Mouse (Mus musculus): ENCODE measurements around the gene Prmt3. TPM values are rescaled to one million over a fixed set of nuclear protein-coding genes. Genes with fewer than 3 reads are reported as not detected.

The Prmt3 gene
- polyA plus RNA-seq, 1 experiment: 20.3 TPM

- H3K27me3 ChIP-seq (ENCODE audit: control insufficient read depth, insufficient read depth, insufficient read length): no peaks in the 10 kb centered on the region
- H3K4me2 ChIP-seq (ENCODE audit: low read depth): no peak overlapping the region
- no peak overlapping the region for H3K4me3 ChIP-seq
- H3ac ChIP-seq (ENCODE audit: control insufficient read depth, insufficient read length): no peak overlapping the region
- TF ChIP-seq E2F4 (IDR thresholded peaks at IDR 0.05; ENCODE audit: insufficient read depth) (no peak), USF1 (IDR thresholded peaks at IDR 0.05; ENCODE audit: low read depth) (no peak), SRF (IDR thresholded peaks at IDR 0.05; ENCODE audit: control insufficient read depth, insufficient read length, low read depth) (no peak), POLR2AphosphoS2 (IDR thresholded peaks at IDR 0.05; ENCODE audit: insufficient read length, low read depth) (no peak), REST (IDR thresholded peaks at IDR 0.05; ENCODE audit: insufficient read depth, insufficient read length) (no peak), MYOG (IDR thresholded peaks at IDR 0.05; ENCODE audit: control insufficient read depth in 1 of 3, insufficient read depth in 1 of 3, insufficient read length in 2 of 3, low read depth in 2 of 3) (no peak), CEBPB (IDR thresholded peaks at IDR 0.05; ENCODE audit: insufficient read depth, poor library complexity, severe bottlenecking) (no peak), TCF12 (IDR thresholded peaks at IDR 0.05; ENCODE audit: insufficient read depth, poor library complexity, severe bottlenecking) (no peak), MYOD1 (IDR thresholded peaks at IDR 0.05; ENCODE audit: control insufficient read depth in 1 of 3, insufficient read length in 2 of 3, low read depth in 2 of 3) (no peak), MAX (IDR thresholded peaks at IDR 0.05; ENCODE audit: low read depth) (no peak), TCF3 (IDR thresholded peaks at IDR 0.05; ENCODE audit: insufficient read length, low read depth) (no peak), POLR2A (IDR thresholded peaks at IDR 0.05; ENCODE audit: insufficient read length, low read depth) (no peak)
- no peaks in the 10 kb centered on the region for H3K79me2 ChIP-seq (ENCODE audit: control insufficient read depth, insufficient read depth)
- H3K36me3 ChIP-seq (ENCODE audit: control insufficient read depth, insufficient read depth): peaks cover 18% of the 10 kb centered on the region
Observed at GRCm38 (mm10) chr7:49857347-49857746, 79.2 kb downstream of the Prmt3 start.

- H3ac ChIP-seq (ENCODE audit: control insufficient read depth, insufficient read length): no peak overlapping the region
Observed at GRCm38 (mm10) chr7:49858257-49858656, 80.1 kb downstream of the Prmt3 start.

GRCm38 (mm10) chr7:49859820-49860219 lies 81.7 kb downstream of the Prmt3 start:
- Histone ChIP-seq H3K27me3 (ENCODE audit: control insufficient read depth, insufficient read depth, insufficient read length) (no peaks in the 10 kb centered on the region), H3K4me2 (ENCODE audit: low read depth) (no peak overlapping the region), H3K4me3 (no peak overlapping the region), H3K36me3 (ENCODE audit: control insufficient read depth, insufficient read depth) (peaks cover 8% of the 10 kb centered on the region), H3K79me2 (ENCODE audit: control insufficient read depth, insufficient read depth) (no peaks in the 10 kb centered on the region), H3ac (ENCODE audit: control insufficient read depth, insufficient read length) (no peak overlapping the region)
- no peak for TF ChIP-seq REST (IDR thresholded peaks at IDR 0.05; ENCODE audit: insufficient read depth, insufficient read length)
- no peak for TF ChIP-seq TCF12 (IDR thresholded peaks at IDR 0.05; ENCODE audit: insufficient read depth, poor library complexity, severe bottlenecking)
- no peak for TF ChIP-seq E2F4 (IDR thresholded peaks at IDR 0.05; ENCODE audit: insufficient read depth)
- no peak for TF ChIP-seq MYOG (IDR thresholded peaks at IDR 0.05; ENCODE audit: control insufficient read depth in 1 of 3, insufficient read depth in 1 of 3, insufficient read length in 2 of 3, low read depth in 2 of 3)
- TF ChIP-seq USF1 (IDR thresholded peaks at IDR 0.05; ENCODE audit: low read depth): no peak
- TF ChIP-seq TCF3 (IDR thresholded peaks at IDR 0.05; ENCODE audit: insufficient read length, low read depth): no peak
- TF ChIP-seq CEBPB (IDR thresholded peaks at IDR 0.05; ENCODE audit: insufficient read depth, poor library complexity, severe bottlenecking): no peak
- no peak for TF ChIP-seq SRF (IDR thresholded peaks at IDR 0.05; ENCODE audit: control insufficient read depth, insufficient read length, low read depth)
- no peak for TF ChIP-seq POLR2A (IDR thresholded peaks at IDR 0.05; ENCODE audit: insufficient read length, low read depth)
- TF ChIP-seq MYOD1 (IDR thresholded peaks at IDR 0.05; ENCODE audit: control insufficient read depth in 1 of 3, insufficient read length in 2 of 3, low read depth in 2 of 3): no peak
- no peak for TF ChIP-seq POLR2AphosphoS2 (IDR thresholded peaks at IDR 0.05; ENCODE audit: insufficient read length, low read depth)
- TF ChIP-seq MAX (IDR thresholded peaks at IDR 0.05; ENCODE audit: low read depth): no peak

More at GRCm38 (mm10) chr7:49858257-49858656, 80.1 kb downstream of the Prmt3 start:
- TF ChIP-seq CEBPB (IDR thresholded peaks at IDR 0.05; ENCODE audit: insufficient read depth, poor library complexity, severe bottlenecking) (no peak), MYOD1 (IDR thresholded peaks at IDR 0.05; ENCODE audit: control insufficient read depth in 1 of 3, insufficient read length in 2 of 3, low read depth in 2 of 3) (no peak), E2F4 (IDR thresholded peaks at IDR 0.05; ENCODE audit: insufficient read depth) (no peak), TCF3 (IDR thresholded peaks at IDR 0.05; ENCODE audit: insufficient read length, low read depth) (no peak), REST (IDR thresholded peaks at IDR 0.05; ENCODE audit: insufficient read depth, insufficient read length) (no peak), POLR2A (IDR thresholded peaks at IDR 0.05; ENCODE audit: insufficient read length, low read depth) (no peak), SRF (IDR thresholded peaks at IDR 0.05; ENCODE audit: control insufficient read depth, insufficient read length, low read depth) (no peak), POLR2AphosphoS2 (IDR thresholded peaks at IDR 0.05; ENCODE audit: insufficient read length, low read depth) (no peak), MAX (IDR thresholded peaks at IDR 0.05; ENCODE audit: low read depth) (no peak), USF1 (IDR thresholded peaks at IDR 0.05; ENCODE audit: low read depth) (no peak), MYOG (IDR thresholded peaks at IDR 0.05; ENCODE audit: control insufficient read depth in 1 of 3, insufficient read depth in 1 of 3, insufficient read length in 2 of 3, low read depth in 2 of 3) (no peak), TCF12 (IDR thresholded peaks at IDR 0.05; ENCODE audit: insufficient read depth, poor library complexity, severe bottlenecking) (no peak)
- Histone ChIP-seq H3K4me3 (no peak overlapping the region), H3K36me3 (ENCODE audit: control insufficient read depth, insufficient read depth) (peaks cover 18% of the 10 kb centered on the region), H3K4me2 (ENCODE audit: low read depth) (no peak overlapping the region), H3K27me3 (ENCODE audit: control insufficient read depth, insufficient read depth, insufficient read length) (no peaks in the 10 kb centered on the region), H3K79me2 (ENCODE audit: control insufficient read depth, insufficient read depth) (no peaks in the 10 kb centered on the region)

GRCm38 (mm10) chr7:49861196-49861595 lies 83.0 kb downstream of the Prmt3 start:
- peaks cover 8% of the 10 kb centered on the region for H3K36me3 ChIP-seq (ENCODE audit: control insufficient read depth, insufficient read depth)
- H3K4me3 ChIP-seq: no peak overlapping the region

More at GRCm38 (mm10) chr7:49861196-49861595, 83.0 kb downstream of the Prmt3 start:
- no peak overlapping the region for H3K4me2 ChIP-seq (ENCODE audit: low read depth)
- no peak overlapping the region for H3ac ChIP-seq (ENCODE audit: control insufficient read depth, insufficient read length)
- TF ChIP-seq SRF (IDR thresholded peaks at IDR 0.05; ENCODE audit: control insufficient read depth, insufficient read length, low read depth) (no peak), TCF3 (IDR thresholded peaks at IDR 0.05; ENCODE audit: insufficient read length, low read depth) (no peak), MYOD1 (IDR thresholded peaks at IDR 0.05; ENCODE audit: control insufficient read depth in 1 of 3, insufficient read length in 2 of 3, low read depth in 2 of 3) (no peak), REST (IDR thresholded peaks at IDR 0.05; ENCODE audit: insufficient read depth, insufficient read length) (no peak), TCF12 (IDR thresholded peaks at IDR 0.05; ENCODE audit: insufficient read depth, poor library complexity, severe bottlenecking) (no peak), USF1 (IDR thresholded peaks at IDR 0.05; ENCODE audit: low read depth) (no peak), POLR2A (IDR thresholded peaks at IDR 0.05; ENCODE audit: insufficient read length, low read depth) (no peak), MYOG (IDR thresholded peaks at IDR 0.05; ENCODE audit: control insufficient read depth in 1 of 3, insufficient read depth in 1 of 3, insufficient read length in 2 of 3, low read depth in 2 of 3) (no peak), CEBPB (IDR thresholded peaks at IDR 0.05; ENCODE audit: insufficient read depth, poor library complexity, severe bottlenecking) (no peak), MAX (IDR thresholded peaks at IDR 0.05; ENCODE audit: low read depth) (no peak), E2F4 (IDR thresholded peaks at IDR 0.05; ENCODE audit: insufficient read depth) (no peak), POLR2AphosphoS2 (IDR thresholded peaks at IDR 0.05; ENCODE audit: insufficient read length, low read depth) (no peak)
- H3K79me2 ChIP-seq (ENCODE audit: control insufficient read depth, insufficient read depth): no peaks in the 10 kb centered on the region
- no peaks in the 10 kb centered on the region for H3K27me3 ChIP-seq (ENCODE audit: control insufficient read depth, insufficient read depth, insufficient read length)

Measured in myocyte (in vitro differentiated cells).